Comparison of ENCODE assay signal across 19 mouse cellular contexts in the genomic region with DNA sequence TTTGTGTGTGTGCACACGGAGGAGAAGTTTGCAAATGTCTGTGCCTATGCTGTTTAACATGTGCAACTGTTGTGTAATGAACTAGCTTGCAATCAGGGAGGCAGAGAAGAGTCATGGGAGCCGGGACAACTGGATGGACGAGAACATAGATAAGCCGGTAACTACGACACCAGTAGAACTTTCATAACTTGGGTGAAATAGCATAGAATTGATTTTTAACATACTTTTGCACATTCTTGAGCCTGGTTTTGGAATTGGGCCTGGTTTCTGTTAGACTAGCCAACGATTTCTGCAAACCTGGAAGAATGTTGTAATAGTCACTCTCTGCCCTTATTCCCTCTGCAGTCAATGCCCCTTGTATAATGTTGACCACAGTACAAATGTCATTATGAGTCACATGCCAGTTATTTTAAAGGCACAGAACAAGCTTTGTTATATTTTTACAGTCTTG. TPM values are rescaled to one million over a fixed set of nuclear protein-coding genes. Genes with fewer than 3 reads are reported as not detected.
A peak's percentile ranks its signal among the peaks of the same experiment; 100 is the strongest.
DNase-seq lines count a peak whose midpoint lies in the region; ATAC-seq and TF ChIP-seq lines count a peak whose summit lies in the region.
"Had no signal": no experiment of that assay in that cellular context is flagged by ENCODE, and none has a peak within 500 bp of the region (broad histone marks: within the 10 kb centered on the region; RNA-seq: fewer than 3 reads in every experiment).

No protein-coding gene starts in this region.

- no peaks in the 10 kb centered on the region for H3K27me3 ChIP-seq in heart, adult 2 months (ENCODE audit: control insufficient read depth, insufficient read depth, low read length)
- H3K27me3 ChIP-seq in lung, postnatal 0 days (replicated peaks; ENCODE audit: insufficient read depth, low read length): no peaks in the 10 kb centered on the region
- no peaks in the 10 kb centered on the region for H3K27me3 ChIP-seq in hindbrain, embryonic 16.5 days (replicated peaks; ENCODE audit: control insufficient read depth, insufficient read depth, low read length)
- H3K27me3 ChIP-seq: midbrain, embryonic 15.5 days had no signal

- no peak for TF ChIP-seq POLR2A in heart, adult 2 months (IDR thresholded peaks at IDR 0.05; ENCODE audit: insufficient read depth, low read depth, low read length)

- intact Hi-C loops in heart, adult 2 months (cut with DNase I): no loop called here

- peak overlapping the region; percentile 86 for H3K27ac ChIP-seq in heart, adult 2 months
- no peak overlapping the region for H3K27ac ChIP-seq in lung, postnatal 0 days (ENCODE audit: low read length)
- H3K27ac ChIP-seq in hindbrain, embryonic 16.5 days (ENCODE audit: low read depth, low read length): no peak overlapping the region
- H3K27ac ChIP-seq: heart, embryonic 10.5 days; liver, embryonic 14.5 days; midbrain, embryonic 15.5 days had no signal

- TF ChIP-seq EP300 in heart, adult 2 months (IDR thresholded peaks at IDR 0.05; ENCODE audit: insufficient read depth, low read depth, low read length): 0 out of 2 replicates have a peak, but pooled peaks have one; percentile 22
- peak; percentile 84 for TF ChIP-seq EP300 in lung, postnatal 0 days (IDR thresholded peaks at IDR 0.05)

- ATAC-seq in lung, postnatal 0 days: peak; percentile 84
- no peak for ATAC-seq in hindbrain, embryonic 16.5 days
- ATAC-seq: midbrain, embryonic 15.5 days had no signal

- H3K36me3 ChIP-seq in heart, adult 2 months (ENCODE audit: control insufficient read depth, insufficient read depth, low read length): peaks cover 82% of the 10 kb centered on the region
- H3K36me3 ChIP-seq in lung, postnatal 0 days (ENCODE audit: insufficient read depth, low read length): no peaks in the 10 kb centered on the region
- H3K36me3 ChIP-seq in hindbrain, embryonic 16.5 days (ENCODE audit: control insufficient read depth, insufficient read depth, low read length): no peaks in the 10 kb centered on the region
- H3K36me3 ChIP-seq: heart, embryonic 10.5 days; midbrain, embryonic 15.5 days had no signal

- peaks cover 4% of the 10 kb centered on the region for H3K79me2 ChIP-seq in heart, adult 2 months (replicated peaks; ENCODE audit: control insufficient read depth, insufficient read depth, low read length)

- no peaks in the 10 kb centered on the region for H3K9me3 ChIP-seq in lung, postnatal 0 days (ENCODE audit: low read length)
- no peaks in the 10 kb centered on the region for H3K9me3 ChIP-seq in hindbrain, embryonic 16.5 days (ENCODE audit: control insufficient read depth, low read length)
- H3K9me3 ChIP-seq: heart, embryonic 10.5 days; midbrain, embryonic 15.5 days had no signal

- no peak overlapping the region for H3K4me3 ChIP-seq in heart, adult 2 months
- H3K4me3 ChIP-seq in lung, postnatal 0 days (ENCODE audit: low read depth, low read length): no peak overlapping the region
- no peak overlapping the region for H3K4me3 ChIP-seq in hindbrain, embryonic 16.5 days (ENCODE audit: low read length)
- H3K4me3 ChIP-seq: erythroblast, embryonic 14.5 days; heart, embryonic 10.5 days; midbrain, embryonic 15.5 days had no signal

- no peak for TF ChIP-seq CTCF in heart, adult 2 months (IDR thresholded peaks at IDR 0.05)
- no peak for TF ChIP-seq CTCF in lung, postnatal 0 days (IDR thresholded peaks at IDR 0.05)

- H3K9ac ChIP-seq in heart, adult 2 months (ENCODE audit: low read depth, low read length): no peak overlapping the region
- no peak overlapping the region for H3K9ac ChIP-seq in lung, postnatal 0 days (replicated peaks; ENCODE audit: low read depth)
- H3K9ac ChIP-seq in hindbrain, embryonic 16.5 days (ENCODE audit: low read depth, low read length): no peak overlapping the region
- H3K9ac ChIP-seq: liver, embryonic 14.5 days; midbrain, embryonic 15.5 days had no signal

- DNase-seq in heart, adult 2 months: no peak
- no peak for DNase-seq in heart, adult 9 months (ENCODE audit: low spot score in 2 of 2)
- DNase-seq in 3T3-L1 (ENCODE audit: low read depth, low spot score): peak; percentile 97
- peak; percentile 4 for DNase-seq in adrenal gland, postnatal 25 days
- DNase-seq in lung, postnatal 0 days (ENCODE audit: low spot score): peak; percentile 85
- no peak for DNase-seq in thymus, postnatal 0 days (ENCODE audit: low spot score)
- no peak for DNase-seq in layer of hippocampus, adult 9-11 months
- DNase-seq: cerebellum, adult 8-10 months; embryo, embryonic 11 days; heart, postnatal 36 days; kidney, adult 11 months; thymus, postnatal 36 days had no signal

- H3K4me2 ChIP-seq in lung, postnatal 0 days (replicated peaks; ENCODE audit: low read depth, low read length): no peak overlapping the region
- H3K4me2 ChIP-seq in hindbrain, embryonic 16.5 days (ENCODE audit: low read length): no peak overlapping the region
- H3K4me2 ChIP-seq: midbrain, embryonic 15.5 days had no signal

- H3K4me1 ChIP-seq in heart, adult 2 months (ENCODE audit: control insufficient read depth, insufficient read depth, low read length): peaks cover 36% of the 10 kb centered on the region
- H3K4me1 ChIP-seq in lung, postnatal 0 days (ENCODE audit: insufficient read depth, low read depth, low read length): no peaks in the 10 kb centered on the region; the same call in 1 of the 2 replicates
- H3K4me1 ChIP-seq in hindbrain, embryonic 16.5 days (ENCODE audit: control insufficient read depth, insufficient read depth, low read depth, low read length): no peaks in the 10 kb centered on the region
- H3K4me1 ChIP-seq: heart, embryonic 10.5 days; midbrain, embryonic 15.5 days had no signal

- 51% methylated on average over 6 of the region's 6 CpGs for WGBS in heart, adult 2 months
- 42% methylated on average over 6 of the region's 6 CpGs for WGBS in lung, postnatal 0 days
- WGBS in hindbrain, embryonic 16.5 days: 88% methylated on average over 6 of the region's 6 CpGs

RNA-seq across cellular contexts. Expression of a gene that starts 17.4 kb away (rescaled TPM):
- not detected for total RNA-seq in heart, adult 2 months (2021)
- polyA plus RNA-seq in heart, adult 2 months (2012; rRNA removed): 0.16 TPM in 1 of 2 replicates, not detected in the other
- not detected in 2 replicates for total RNA-seq in adrenal gland, postnatal 25 days (2021)
- polyA plus RNA-seq in lung, postnatal 0 days (2015; fragmentation: Nextera tagmentation; extraction: Ambion mirVana): not detected in 2 replicates
- not detected in 2 replicates for polyA plus RNA-seq in hindbrain, embryonic 16.5 days (2015; fragmentation: Nextera tagmentation; extraction: Ambion mirVana)
- not detected in 2 replicates for polyA plus RNA-seq in thymus, postnatal 0 days (2015; fragmentation: Nextera tagmentation; extraction: Ambion mirVana)
- total RNA-seq: heart, postnatal 36 days; left cerebral cortex, adult 8-10 months had no signal
- polyA plus RNA-seq: erythroblast, embryonic 14.5 days; heart, embryonic 10.5 days; liver, embryonic 14.5 days; midbrain, embryonic 15.5 days; neural tube, embryonic 14.5 days had no signal

RNA-seq across cellular contexts. Expression of a gene that starts 18.1 kb away (rescaled TPM):
- total RNA-seq in heart, adult 2 months (2021): 10 to 100 TPM; 55.2 to 55.6 TPM
- polyA plus RNA-seq in heart, adult 2 months (2012; rRNA removed): 13.7 and 21.2 TPM in 2 replicates
- 56.5 and 66.8 TPM in 2 replicates for total RNA-seq in adrenal gland, postnatal 25 days (2021)
- 16.1 and 23.0 TPM in 2 replicates for polyA plus RNA-seq in lung, postnatal 0 days (2015; fragmentation: Nextera tagmentation; extraction: Ambion mirVana)
- polyA plus RNA-seq in hindbrain, embryonic 16.5 days (2015; fragmentation: Nextera tagmentation; extraction: Ambion mirVana): 9.6 and 10.7 TPM in 2 replicates
- 2.4 and 2.5 TPM in 2 replicates for polyA plus RNA-seq in thymus, postnatal 0 days (2015; fragmentation: Nextera tagmentation; extraction: Ambion mirVana)
- polyA plus RNA-seq: erythroblast, embryonic 14.5 days had no signal

Comparison
In these comparisons a context has a peak if more than half of its experiments do, and no peak if none do; other contexts are left out.
1. DNase-seq: peak in 3T3-L1 (single experiment), adrenal gland, postnatal 25 days (single experiment) and lung, postnatal 0 days (single experiment); none in heart, adult 2 months (0 of 2), heart, adult 9 months (0 of 2), thymus, postnatal 0 days (single experiment) and layer of hippocampus, adult 9-11 months (single experiment).